Mouse (Mus musculus): Measurements from ENCODE around the gene Sh2b3.

The Sh2b3 gene

GRCm38 (mm10) chr5:121843138-121843905, 5.9 kb upstream of the Sh2b3 start:
- DNase-seq = no peak

- DNase-seq = peak; percentile 72
Measured at GRCm38 (mm10) chr5:121842665-121843118, 5.2 kb upstream of the Sh2b3 start.

- no peak for DNase-seq
Measured at GRCm38 (mm10) chr5:121841973-121842372, 4.5 kb upstream of the Sh2b3 start.

GRCm38 (mm10) chr5:121841516-121841915, 4.1 kb upstream of the Sh2b3 start:
- no peak for DNase-seq

- DNase-seq = peak; percentile 72
Measured at GRCm38 (mm10) chr5:121839128-121839473, 1.7 kb upstream of the Sh2b3 start.

- no peak for DNase-seq
Measured at GRCm38 (mm10) chr5:121838341-121839127, 1.1 kb upstream of the Sh2b3 start.

GRCm38 (mm10) chr5:121836692-121837415, 592 bp downstream of the Sh2b3 start:
- DNase-seq = peak; percentile 94

GRCm38 (mm10) chr5:121835949-121836691, 1.3 kb downstream of the Sh2b3 start:
- peak; percentile 37 for DNase-seq

- DNase-seq = peak; percentile 46
Measured at GRCm38 (mm10) chr5:121834991-121835747, 2.3 kb downstream of the Sh2b3 start.

GRCm38 (mm10) chr5:121834241-121834606, 3.2 kb downstream of the Sh2b3 start:
- DNase-seq = no peak

- peak; percentile 88 for DNase-seq
Measured at GRCm38 (mm10) chr5:121833572-121834240, 3.7 kb downstream of the Sh2b3 start.

- no peak for DNase-seq
Measured at GRCm38 (mm10) chr5:121833159-121833558, 4.3 kb downstream of the Sh2b3 start.

GRCm38 (mm10) chr5:121832376-121833155, 4.9 kb downstream of the Sh2b3 start:
- no peak for DNase-seq

- no peak for DNase-seq
Measured at GRCm38 (mm10) chr5:121831002-121831601, 6.3 kb downstream of the Sh2b3 start.

GRCm38 (mm10) chr5:121828491-121829432, 8.7 kb downstream of the Sh2b3 start:
- DNase-seq = no peak

GRCm38 (mm10) chr5:121827876-121828275, 9.6 kb downstream of the Sh2b3 start:
- no peak for DNase-seq

GRCm38 (mm10) chr5:121825606-121826005, 11.8 kb downstream of the Sh2b3 start:
- DNase-seq = no peak

GRCm38 (mm10) chr5:121824121-121824520, 13.3 kb downstream of the Sh2b3 start:
- DNase-seq = peak; percentile 24

GRCm38 (mm10) chr5:121823668-121824067, 13.8 kb downstream of the Sh2b3 start:
- no peak for DNase-seq

Measured in kidney, adult 11 months (tissue).